Mouse (Mus musculus): ENCODE data around the gene Ccsap. TPM values are rescaled to one million over a fixed set of nuclear protein-coding genes. Genes with fewer than 3 reads are reported as not detected.

Gene Ccsap
- polyA plus RNA-seq, 1 experiment from 2014 or later: 3.7 TPM

GRCm38 (mm10) chr8:123889797-123890196 is 29.8 kb upstream of the Ccsap start:
- no peak overlapping the region for H3K4me3 ChIP-seq (ENCODE audit: control insufficient read depth in 1 of 2, insufficient read depth in 1 of 2, low read depth in 1 of 2, low read length in 2 of 2)
- H3K9me3 ChIP-seq (ENCODE audit: control insufficient read depth, low read length): no peaks in the 10 kb centered on the region
- no peak overlapping the region for H3K4me2 ChIP-seq (ENCODE audit: low read length)
- no peak overlapping the region for H3K9ac ChIP-seq (ENCODE audit: low read length)
- peaks cover 49% of the 10 kb centered on the region for H3K27me3 ChIP-seq (ENCODE audit: control insufficient read depth, insufficient read depth, low read length)
- 63% methylated on average over 4 of the region's 4 CpGs for WGBS
- ATAC-seq (ENCODE audit: insufficient number of reproducible peaks, insufficient read depth, low FRiP score, low read depth): no peak
- H3K36me3 ChIP-seq (ENCODE audit: control insufficient read depth, insufficient read depth, low read length): no peaks in the 10 kb centered on the region
- H3K27ac ChIP-seq (replicated peaks in 1 of 2; ENCODE audit: control insufficient read depth in 1 of 2, insufficient read depth in 1 of 2, low read depth in 2 of 2, low read length in 2 of 2): no peak overlapping the region
- peaks cover 10 to 20% of the 10 kb centered on the region in 2 experiments for H3K4me1 ChIP-seq (ENCODE audit: control insufficient read depth in 2 of 2, insufficient read depth in 2 of 2, low read length in 2 of 2)

GRCm38 (mm10) chr8:123887956-123888355 is 27.9 kb upstream of the Ccsap start:
- Histone ChIP-seq H3K9ac (ENCODE audit: low read length) (no peak overlapping the region), H3K4me1 (ENCODE audit: control insufficient read depth in 2 of 2, insufficient read depth in 2 of 2, low read length in 2 of 2) (peaks cover 16 to 24% of the 10 kb centered on the region in 2 experiments), H3K4me2 (ENCODE audit: low read length) (no peak overlapping the region), H3K36me3 (ENCODE audit: control insufficient read depth, insufficient read depth, low read length) (no peaks in the 10 kb centered on the region), H3K4me3 (ENCODE audit: control insufficient read depth in 1 of 2, insufficient read depth in 1 of 2, low read depth in 1 of 2, low read length in 2 of 2) (no peak overlapping the region), H3K27ac (replicated peaks in 1 of 2; ENCODE audit: control insufficient read depth in 1 of 2, insufficient read depth in 1 of 2, low read depth in 2 of 2, low read length in 2 of 2) (no peak overlapping the region), H3K9me3 (ENCODE audit: control insufficient read depth, low read length) (no peaks in the 10 kb centered on the region), H3K27me3 (ENCODE audit: control insufficient read depth, insufficient read depth, low read length) (peaks cover 31% of the 10 kb centered on the region)
- WGBS: 68% methylated on average over 2 of the region's 2 CpGs
- no peak for ATAC-seq (ENCODE audit: insufficient number of reproducible peaks, insufficient read depth, low FRiP score, low read depth)

- Histone ChIP-seq H3K4me3 (ENCODE audit: control insufficient read depth in 1 of 2, insufficient read depth in 1 of 2, low read depth in 1 of 2, low read length in 2 of 2) (no peak overlapping the region), H3K27me3 (ENCODE audit: control insufficient read depth, insufficient read depth, low read length) (peaks cover 23% of the 10 kb centered on the region), H3K27ac (replicated peaks in 1 of 2; ENCODE audit: control insufficient read depth in 1 of 2, insufficient read depth in 1 of 2, low read depth in 2 of 2, low read length in 2 of 2) (no peak overlapping the region), H3K4me1 (ENCODE audit: control insufficient read depth in 2 of 2, insufficient read depth in 2 of 2, low read length in 2 of 2) (peaks cover 12 to 17% of the 10 kb centered on the region in 2 experiments), H3K9me3 (ENCODE audit: control insufficient read depth, low read length) (no peaks in the 10 kb centered on the region), H3K9ac (ENCODE audit: low read length) (no peak overlapping the region), H3K36me3 (ENCODE audit: control insufficient read depth, insufficient read depth, low read length) (no peaks in the 10 kb centered on the region), H3K4me2 (ENCODE audit: low read length) (no peak overlapping the region)
- 84% methylated on average over 4 of the region's 4 CpGs for WGBS
- ATAC-seq (ENCODE audit: insufficient number of reproducible peaks, insufficient read depth, low FRiP score, low read depth): no peak
Measured at GRCm38 (mm10) chr8:123887163-123887562, 27.2 kb upstream of the Ccsap start.

GRCm38 (mm10) chr8:123884721-123885565 is 24.9 kb upstream of the Ccsap start:
- H3K4me1 ChIP-seq (ENCODE audit: control insufficient read depth in 2 of 2, insufficient read depth in 2 of 2, low read length in 2 of 2): peaks cover 9 to 15% of the 10 kb centered on the region in 2 experiments
- H3K36me3 ChIP-seq (ENCODE audit: control insufficient read depth, insufficient read depth, low read length): no peaks in the 10 kb centered on the region
- H3K4me2 ChIP-seq (ENCODE audit: low read length): peak overlapping the region; percentile 40
- peaks cover 3% of the 10 kb centered on the region; the same call in 1 of the 2 replicates for H3K27me3 ChIP-seq (ENCODE audit: control insufficient read depth, insufficient read depth, low read length)
- ATAC-seq (ENCODE audit: insufficient number of reproducible peaks, insufficient read depth, low FRiP score, low read depth): 0 out of 2 replicates have a peak, but pooled peaks have one; percentile 55
- 0 out of 2 replicates have a peak overlapping the region, but pooled peaks have one; percentile 27 for H3K9ac ChIP-seq (ENCODE audit: low read length)
- no peak overlapping the region for H3K4me3 ChIP-seq (ENCODE audit: control insufficient read depth in 1 of 2, insufficient read depth in 1 of 2, low read depth in 1 of 2, low read length in 2 of 2)
- no peaks in the 10 kb centered on the region for H3K9me3 ChIP-seq (ENCODE audit: control insufficient read depth, low read length)
- 0 out of 4 replicates have a peak overlapping the region, but pooled peaks of 1 of the 2 experiments have one; percentile 35 for H3K27ac ChIP-seq (replicated peaks in 1 of 2; ENCODE audit: control insufficient read depth in 1 of 2, insufficient read depth in 1 of 2, low read depth in 2 of 2, low read length in 2 of 2)
- 10% methylated on average over 14 of the region's 14 CpGs for WGBS

GRCm38 (mm10) chr8:123883094-123883493 is 23.1 kb upstream of the Ccsap start:
- WGBS: 41% methylated on average over 4 of the region's 4 CpGs
- Histone ChIP-seq H3K36me3 (ENCODE audit: control insufficient read depth, insufficient read depth, low read length) (no peaks in the 10 kb centered on the region), H3K4me2 (ENCODE audit: low read length) (no peak overlapping the region), H3K4me3 (ENCODE audit: control insufficient read depth in 1 of 2, insufficient read depth in 1 of 2, low read depth in 1 of 2, low read length in 2 of 2) (no peak overlapping the region), H3K4me1 (ENCODE audit: control insufficient read depth in 2 of 2, insufficient read depth in 2 of 2, low read length in 2 of 2) (peaks cover 9 to 15% of the 10 kb centered on the region in 2 experiments), H3K27ac (replicated peaks in 1 of 2; ENCODE audit: control insufficient read depth in 1 of 2, insufficient read depth in 1 of 2, low read depth in 2 of 2, low read length in 2 of 2) (no peak overlapping the region), H3K9ac (ENCODE audit: low read length) (no peak overlapping the region), H3K27me3 (ENCODE audit: control insufficient read depth, insufficient read depth, low read length) (no peaks in the 10 kb centered on the region), H3K9me3 (ENCODE audit: control insufficient read depth, low read length) (no peaks in the 10 kb centered on the region)
- no peak for ATAC-seq (ENCODE audit: insufficient number of reproducible peaks, insufficient read depth, low FRiP score, low read depth)

- no peaks in the 10 kb centered on the region for H3K9me3 ChIP-seq (ENCODE audit: control insufficient read depth, low read length)
- no peak for ATAC-seq (ENCODE audit: insufficient number of reproducible peaks, insufficient read depth, low FRiP score, low read depth)
- 29% methylated on average over 2 of the region's 2 CpGs for WGBS
Measured at GRCm38 (mm10) chr8:123882412-123882811, 22.4 kb upstream of the Ccsap start.

DNA sequence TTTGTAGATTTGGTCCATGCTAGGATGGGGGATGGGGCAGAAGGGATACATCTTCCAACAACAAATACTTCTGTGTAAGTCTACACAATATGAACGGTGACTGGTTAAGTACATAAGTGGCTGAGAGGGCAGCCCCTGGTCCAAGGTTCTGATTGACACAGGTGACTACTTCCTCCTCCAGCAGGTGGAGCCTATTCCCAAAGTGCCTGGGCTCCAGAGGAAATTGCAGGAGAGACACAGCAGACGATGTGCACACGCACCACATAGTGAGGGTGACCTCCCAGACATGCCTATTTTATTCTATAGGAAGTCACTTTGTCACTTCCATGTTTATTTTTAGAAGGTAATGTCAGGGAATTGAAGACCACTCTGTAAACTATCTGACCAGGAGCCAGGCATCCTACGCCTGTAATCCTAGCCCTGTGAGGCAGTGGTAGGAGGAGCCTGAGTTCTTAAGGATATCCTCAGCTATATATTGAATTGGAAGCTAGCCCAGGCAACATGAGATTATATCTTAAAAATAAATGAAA is 20.9 kb upstream of the Ccsap start:
- Histone ChIP-seq H3K4me1 (ENCODE audit: control insufficient read depth in 2 of 2, insufficient read depth in 2 of 2, low read length in 2 of 2) (peaks cover 9 to 15% of the 10 kb centered on the region in 2 experiments), H3K9me3 (ENCODE audit: control insufficient read depth, low read length) (no peaks in the 10 kb centered on the region), H3K4me2 (ENCODE audit: low read length) (no peak overlapping the region), H3K36me3 (ENCODE audit: control insufficient read depth, insufficient read depth, low read length) (no peaks in the 10 kb centered on the region), H3K4me3 (ENCODE audit: control insufficient read depth in 1 of 2, insufficient read depth in 1 of 2, low read depth in 1 of 2, low read length in 2 of 2) (no peak overlapping the region), H3K27ac (replicated peaks in 1 of 2; ENCODE audit: control insufficient read depth in 1 of 2, insufficient read depth in 1 of 2, low read depth in 2 of 2, low read length in 2 of 2) (no peak overlapping the region), H3K9ac (ENCODE audit: low read length) (no peak overlapping the region), H3K27me3 (ENCODE audit: control insufficient read depth, insufficient read depth, low read length) (no peaks in the 10 kb centered on the region)
- ATAC-seq (ENCODE audit: insufficient number of reproducible peaks, insufficient read depth, low FRiP score, low read depth): no peak
- WGBS: 29% methylated on average over 4 of the region's 4 CpGs

More at GRCm38 (mm10) chr8:123882412-123882811, 22.4 kb upstream of the Ccsap start:
- H3K4me3 ChIP-seq (ENCODE audit: control insufficient read depth in 1 of 2, insufficient read depth in 1 of 2, low read depth in 1 of 2, low read length in 2 of 2): no peak overlapping the region
- H3K4me1 ChIP-seq (ENCODE audit: control insufficient read depth in 2 of 2, insufficient read depth in 2 of 2, low read length in 2 of 2): peaks cover 9 to 15% of the 10 kb centered on the region in 2 experiments
- H3K27me3 ChIP-seq (ENCODE audit: control insufficient read depth, insufficient read depth, low read length): no peaks in the 10 kb centered on the region
- no peak overlapping the region for H3K27ac ChIP-seq (replicated peaks in 1 of 2; ENCODE audit: control insufficient read depth in 1 of 2, insufficient read depth in 1 of 2, low read depth in 2 of 2, low read length in 2 of 2)
- H3K36me3 ChIP-seq (ENCODE audit: control insufficient read depth, insufficient read depth, low read length): no peaks in the 10 kb centered on the region
- H3K9ac ChIP-seq (ENCODE audit: low read length): no peak overlapping the region
- H3K4me2 ChIP-seq (ENCODE audit: low read length): no peak overlapping the region

All from heart, embryonic 14.5 days (tissue).